Mouse (Mus musculus) brain, embryonic 14.5 days (tissue): ENCODE results near the gene Amph.

Experiments
- CTCF ChIP-seq: fragments of 200-500 bp; IDR thresholded peaks from 2 replicates; pipeline ENCODE4 v1.5.1; 2012; ENCODE audit warnings: inconsistent platforms, mild to moderate bottlenecking, moderate library complexity, borderline replicate concordance; ENCODE audit not compliant: insufficient read depth, insufficient read length; ENCODE audit errors: extremely low read depth
- POLR2A ChIP-seq: fragments of 200-500 bp; IDR thresholded peaks from 2 replicates; pipeline ENCODE4 v1.6.1; 2012; ENCODE audit warnings: mild to moderate bottlenecking, inconsistent platforms, borderline replicate concordance; ENCODE audit not compliant: poor library complexity, insufficient read depth, insufficient read length, severe bottlenecking; ENCODE audit errors: extremely low read depth

GRCm38 (mm10) chr13:19025906-19026305 lies 77.9 kb downstream of the Amph start:
- TF ChIP-seq POLR2A (no peak), CTCF (no peak)
